Mouse (Mus musculus): ENCODE results near the gene Ppm1n.

The Ppm1n gene

GRCm38 (mm10) chr7:19279581-19280114 is at the start of gene Ppm1n:
Gene Ppm1n (minus strand): TSS chr7:19280064.
- DNase-seq = no peak

DNA sequence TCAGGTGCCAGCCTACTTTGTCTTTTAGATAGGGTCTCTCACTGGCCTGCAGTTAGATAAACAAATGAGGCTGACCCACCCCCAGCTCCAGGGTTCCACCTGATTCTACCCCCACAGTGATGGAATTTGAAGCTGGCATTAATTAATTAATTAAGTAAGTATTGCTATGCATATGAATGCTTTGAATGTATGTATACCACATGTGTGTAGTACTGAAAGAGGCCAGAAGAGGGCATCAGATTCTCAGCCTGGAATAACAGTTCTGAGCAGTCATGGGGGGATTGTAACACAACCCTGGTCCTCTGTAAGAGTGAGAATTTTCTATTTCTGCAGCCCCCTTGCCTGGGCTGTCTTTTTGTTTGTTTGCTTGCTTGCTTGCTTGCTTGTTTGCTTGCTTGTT is 48.6 kb upstream of the Ppm1n start:
- no peak for DNase-seq

- DNase-seq = no peak
Observed at GRCm38 (mm10) chr7:19327782-19328181, 47.9 kb upstream of the Ppm1n start.

- peak; percentile 75 for DNase-seq
Observed at GRCm38 (mm10) chr7:19327128-19327527, 47.3 kb upstream of the Ppm1n start.

GRCm38 (mm10) chr7:19326359-19326758 is 46.5 kb upstream of the Ppm1n start:
- DNase-seq = no peak

- no peak for DNase-seq
Observed at GRCm38 (mm10) chr7:19325262-19326199, 45.7 kb upstream of the Ppm1n start.

GRCm38 (mm10) chr7:19324221-19324620 is 44.4 kb upstream of the Ppm1n start:
- no peak for DNase-seq

DNA sequence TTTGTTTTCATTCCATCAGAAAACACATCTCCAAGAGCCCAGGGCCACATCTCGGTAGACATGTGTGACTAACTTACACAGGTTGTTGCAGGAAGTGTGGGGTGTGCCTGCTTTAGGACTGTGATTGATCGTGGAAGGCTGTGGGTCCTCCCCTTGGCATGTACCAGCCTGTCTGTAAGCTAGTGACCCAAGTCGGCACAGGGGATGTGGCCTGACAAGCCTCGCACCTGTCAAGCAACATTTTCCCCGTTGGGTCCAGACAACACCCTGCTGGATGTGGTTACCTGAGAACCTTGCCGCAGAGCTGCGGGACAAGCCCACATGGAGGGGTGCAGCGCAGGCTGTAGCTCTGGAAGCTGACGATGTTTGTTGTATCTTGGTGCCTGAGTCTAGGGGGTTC is 42.6 kb upstream of the Ppm1n start:
- DNase-seq = no peak

DNA sequence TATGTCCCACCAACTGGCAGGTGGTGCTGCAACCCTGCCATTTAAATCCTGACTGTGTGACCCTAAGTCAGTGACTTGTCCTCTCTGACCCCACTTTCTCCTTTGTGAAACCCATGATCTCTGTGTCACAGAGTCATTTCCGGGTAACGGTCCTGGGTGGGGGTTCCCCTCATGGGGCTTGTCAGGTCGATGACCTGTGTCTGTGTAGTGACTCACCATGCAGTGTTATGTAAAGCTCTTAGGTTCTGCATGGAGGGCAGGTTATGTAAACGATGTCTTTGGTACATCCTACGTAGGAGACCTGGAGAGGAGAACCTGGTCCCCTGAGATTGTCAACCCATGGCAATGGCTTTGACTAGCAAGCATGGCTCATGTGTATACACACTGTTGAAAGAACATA is 41.6 kb upstream of the Ppm1n start:
- DNase-seq = no peak

DNA sequence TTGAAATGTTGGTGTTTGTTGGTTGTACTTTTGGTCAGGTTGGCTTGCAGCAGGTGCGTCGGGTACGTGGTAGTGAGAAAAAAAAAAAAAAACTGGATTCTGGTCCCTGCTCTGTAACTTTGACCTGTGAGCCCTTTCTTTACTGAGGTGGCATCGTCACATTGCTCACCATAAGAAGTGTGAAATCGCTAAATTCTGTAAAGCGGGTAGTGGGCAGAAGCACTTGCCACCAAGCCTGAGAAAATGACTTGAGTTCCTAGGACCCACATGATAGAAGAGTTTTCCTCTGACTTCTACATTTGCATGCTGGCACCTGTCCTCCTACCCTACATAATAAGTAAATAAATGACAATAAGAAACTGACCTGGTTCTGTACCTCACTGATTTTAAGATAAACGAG is 40.8 kb upstream of the Ppm1n start:
- DNase-seq = no peak

DNA sequence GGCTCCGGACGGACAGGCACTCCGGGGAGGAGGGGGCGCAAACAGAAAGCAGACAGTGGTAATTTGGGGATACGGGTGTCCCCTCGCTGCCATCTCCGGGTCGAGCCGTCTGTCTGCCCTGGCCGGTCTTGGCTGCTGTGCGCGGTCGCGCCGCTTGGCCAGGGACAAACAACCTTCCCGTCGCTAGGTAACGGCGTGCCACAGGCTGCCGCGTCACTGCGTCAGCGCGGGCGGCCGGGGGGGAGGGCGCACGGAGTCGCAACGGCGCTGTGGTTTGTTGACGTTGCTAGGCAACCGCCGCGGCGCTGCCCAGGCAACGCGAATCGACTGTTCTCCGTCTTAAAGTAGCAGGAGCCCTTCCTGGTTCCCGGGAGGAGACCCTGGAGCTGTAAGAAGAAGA is 40.0 kb upstream of the Ppm1n start:
- DNase-seq = peak; percentile 90

GRCm38 (mm10) chr7:19319458-19319857 is 39.6 kb upstream of the Ppm1n start:
- no peak for DNase-seq

DNA sequence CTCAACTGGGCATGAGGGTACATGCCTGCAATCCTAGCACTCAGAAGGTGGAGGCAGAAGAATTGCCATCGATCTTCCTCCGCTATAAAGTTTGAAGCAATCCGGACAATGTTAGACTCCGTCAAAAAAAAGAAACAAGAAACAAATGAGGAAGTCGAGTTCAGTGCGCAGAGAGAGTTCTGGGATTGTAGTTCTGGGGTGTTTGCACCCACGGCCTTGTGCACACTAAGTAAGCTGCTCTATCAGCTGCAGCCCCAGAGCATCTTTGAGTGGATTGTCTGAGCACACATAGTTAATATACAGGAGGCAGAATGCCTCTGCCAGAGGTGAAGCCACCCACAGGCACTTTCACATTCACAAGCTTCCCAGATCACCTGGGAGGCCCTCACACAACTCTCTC is 38.8 kb upstream of the Ppm1n start:
- DNase-seq = no peak

DNA sequence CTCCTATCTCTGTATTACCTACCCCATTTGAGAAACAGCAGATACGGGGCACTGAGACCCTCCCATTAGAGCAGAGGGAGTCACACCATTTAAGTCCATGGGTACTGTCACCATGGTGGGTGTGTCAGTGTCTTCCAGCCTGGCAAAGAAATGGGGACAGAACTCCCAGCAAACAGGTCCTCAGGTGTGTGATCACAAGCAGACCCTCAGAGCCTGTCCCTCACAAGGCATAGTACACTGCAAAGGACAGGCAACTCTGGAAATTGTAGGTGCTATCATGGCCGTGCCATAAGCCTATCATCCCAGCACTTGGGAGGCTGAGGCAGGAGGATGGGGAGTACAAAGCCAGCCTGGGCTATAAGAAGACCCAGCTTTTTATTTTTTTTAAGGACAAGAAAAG is 38.3 kb upstream of the Ppm1n start:
- DNase-seq = no peak

GRCm38 (mm10) chr7:19316451-19317161 is 36.7 kb upstream of the Ppm1n start:
- no peak for DNase-seq

- DNase-seq = no peak
Observed at GRCm38 (mm10) chr7:19314033-19314432, 34.2 kb upstream of the Ppm1n start.

GRCm38 (mm10) chr7:19311991-19312390 is 32.1 kb upstream of the Ppm1n start:
- DNase-seq = no peak

DNA sequence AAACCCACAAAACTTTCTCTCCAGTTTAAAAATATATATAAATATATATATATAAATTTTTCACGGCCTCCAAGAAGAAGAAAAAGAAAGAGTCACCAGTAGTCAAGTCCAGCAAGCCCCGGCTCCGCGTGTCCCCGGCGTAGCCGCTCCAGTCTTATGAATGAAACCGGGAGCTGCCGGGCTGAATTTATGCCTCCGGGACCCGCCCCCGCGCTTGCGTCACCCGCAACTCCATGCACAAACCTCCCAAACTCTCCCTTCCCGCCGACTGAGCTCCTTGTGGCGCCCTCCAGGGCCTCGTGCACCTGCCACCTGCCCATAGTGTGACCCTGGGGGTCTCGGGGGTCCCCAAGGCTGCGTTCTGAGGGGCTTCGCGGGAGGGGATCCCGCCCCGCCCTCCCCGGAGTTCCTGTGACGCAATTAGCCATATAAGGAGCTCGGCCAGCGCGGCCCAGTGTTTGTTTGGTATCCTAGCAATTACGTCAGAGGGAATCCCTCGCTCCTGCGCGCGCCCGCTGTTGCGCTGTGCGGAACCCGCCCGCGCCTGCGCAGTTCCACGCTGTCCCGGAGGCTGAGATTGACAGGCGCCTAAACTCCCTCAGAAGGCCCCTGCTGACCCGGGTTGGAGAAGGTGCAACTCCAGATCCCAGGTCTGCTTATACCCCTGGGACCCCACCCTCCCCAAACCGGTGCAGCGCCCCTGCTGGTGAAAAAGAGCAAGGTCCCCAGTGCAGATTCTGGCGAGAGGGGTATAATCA is 30.2 kb upstream of the Ppm1n start, which contains the start of gene Fosb:
TSS of gene Fosb (minus strand) at position 168 of the 758 bp plus-strand sequence.
- peak; percentile 96 for DNase-seq

DNA sequence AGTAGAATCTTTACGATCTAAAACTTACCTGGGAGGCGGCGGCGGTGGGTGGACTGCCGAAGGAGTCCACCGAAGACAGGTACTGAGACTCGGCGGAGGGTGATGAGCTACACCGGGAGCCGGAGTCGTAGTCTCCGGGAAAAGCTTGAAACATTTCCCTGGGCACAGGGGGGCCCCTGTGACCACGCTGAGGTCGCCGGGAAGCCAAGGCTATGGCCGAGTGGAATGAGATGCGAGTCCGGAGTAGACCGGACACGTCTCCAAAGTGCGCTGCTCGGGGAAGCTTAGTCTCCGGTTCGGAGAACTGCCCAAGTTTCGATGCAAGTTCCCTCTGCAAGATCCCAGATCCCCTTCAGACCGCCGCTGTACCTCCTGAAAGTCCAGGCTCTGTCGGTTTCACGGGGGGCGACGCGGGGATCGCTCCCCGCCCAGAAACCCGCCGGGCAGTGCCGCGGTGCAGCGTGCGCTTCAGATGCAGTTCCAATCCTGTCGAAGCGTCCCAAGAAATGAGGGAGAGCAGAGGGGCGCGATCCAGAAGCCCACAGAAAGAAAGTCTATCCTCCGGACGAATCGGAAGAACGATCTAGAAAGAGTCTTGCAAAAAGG is 29.5 kb upstream of the Ppm1n start:
- DNase-seq = no peak

GRCm38 (mm10) chr7:19308454-19309277 is 28.8 kb upstream of the Ppm1n start:
- peak; percentile 95 for DNase-seq

GRCm38 (mm10) chr7:19307739-19308453 is 28.0 kb upstream of the Ppm1n start:
- DNase-seq = peak; percentile 75
